Mouse (Mus musculus) frontal cortex, postnatal 14 days (tissue): ENCODE data around the gene Klk1b11.
"Not testable (repeated sequence)": the region's sequence is repeated elsewhere in the genome, so short reads cannot be mapped to it uniquely, and the experiment has no call there.

Source experiments
- DNase-seq, 2 experiments: peaks; one replicate each; pipeline ENCODE4 v3.0.0; 2022; ENCODE audit warnings: low spot score in 2 of 2

The Klk1b11 gene

GRCm38 (mm10) chr7:43995577-43995976 lies at the start of gene Klk1b11:
Klk1b11 (plus strand) TSS chr7:43995877.
- not testable (repeated sequence) for DNase-seq

GRCm38 (mm10) chr7:43950364-43950763 lies 45.3 kb upstream of the Klk1b11 start, which contains the start of gene Klk1b8:
Klk1b8 (plus strand) TSS chr7:43950664.
- DNase-seq = no peak

GRCm38 (mm10) chr7:43952703-43953102 lies 43.0 kb upstream of the Klk1b11 start:
- DNase-seq = no peak

- DNase-seq = no peak
Measured at GRCm38 (mm10) chr7:43966451-43966850, 29.2 kb upstream of the Klk1b11 start, which contains the start of gene Klk1b1. Klk1b1 (plus strand) TSS chr7:43966751.

GRCm38 (mm10) chr7:43967058-43967457 lies 28.6 kb upstream of the Klk1b11 start:
- DNase-seq = no peak

GRCm38 (mm10) chr7:43967612-43968011 lies 28.1 kb upstream of the Klk1b11 start:
- no peak for DNase-seq

- DNase-seq = not testable (repeated sequence)
Measured at GRCm38 (mm10) chr7:43975761-43976160, 19.9 kb upstream of the Klk1b11 start, which contains the start of gene Klk1b9. Klk1b9 (plus strand) TSS chr7:43976061.

- no peak for DNase-seq
Measured at GRCm38 (mm10) chr7:43985657-43986056, 10.0 kb upstream of the Klk1b11 start.

- DNase-seq = not testable (repeated sequence)
Measured at GRCm38 (mm10) chr7:43994821-43995220, 856 bp upstream of the Klk1b11 start.

- no peak for DNase-seq
Measured at GRCm38 (mm10) chr7:44004847-44005246, 9.2 kb downstream of the Klk1b11 start.

GRCm38 (mm10) chr7:44011868-44012267 lies 16.2 kb downstream of the Klk1b11 start, which contains the start of gene Klk1b26:
Klk1b26 (plus strand) TSS chr7:44012168.
- DNase-seq = not testable (repeated sequence)

GRCm38 (mm10) chr7:44014666-44015065 lies 19.0 kb downstream of the Klk1b11 start:
- not testable (repeated sequence) for DNase-seq

GRCm38 (mm10) chr7:44015071-44015470 lies 19.4 kb downstream of the Klk1b11 start:
- DNase-seq = no peak
